Mouse (Mus musculus): Measurements from ENCODE around the gene Riox2.

GRCm38 (mm10) chr16:59487975-59488548, 16.5 kb downstream of the Riox2 start:
- no peak for TF ChIP-seq CTCF (IDR thresholded peaks at IDR 0.05; ENCODE audit: low read depth)
- no peak for TF ChIP-seq EP300 (optimal IDR thresholded peaks at IDR 0.05)
